Mouse (Mus musculus) limb, embryonic 14.5 days (tissue): ENCODE results near the gene Engase. TPM values are rescaled to one million over a fixed set of nuclear protein-coding genes. Genes with fewer than 3 reads are reported as not detected.
A peak's percentile ranks its signal among the peaks of the same experiment; 100 is the strongest.

Experiments used
- ATAC-seq: fragments of 200-750 bp; cut with Nextera tagmentation; 2 replicates; pipeline ENCODE4 v1.8.0; 2017; ENCODE audit warnings: low read depth, moderate number of reproducible peaks, moderate TSS enrichment; ENCODE audit not compliant: low FRiP score
- DNase-seq: peaks from one replicate; pipeline ENCODE4 v3.0.0-alpha.2; 2015; ENCODE audit warnings: low spot score
- H3K27ac ChIP-seq: fragments of 300-500 bp; sonication (generic); replicated peaks from 2 replicates; pipeline ENCODE4 v1.5.1; 2014; ENCODE audit warnings: low read depth, mild to moderate bottlenecking, low read length, moderate library complexity, mixed read lengths
- H3K27me3 ChIP-seq: fragments of 300-500 bp; sonication (generic); 2 replicates; pipeline ENCODE4 v1.6.1; 2014; ENCODE audit warnings: low read length, mixed read lengths; ENCODE audit not compliant: control insufficient read depth, insufficient read depth
- H3K36me3 ChIP-seq: fragments of 300-500 bp; sonication (generic); 2 replicates; pipeline ENCODE4 v1.6.1; 2014; ENCODE audit warnings: mild to moderate bottlenecking, low read length, moderate library complexity, mixed read lengths; ENCODE audit not compliant: control insufficient read depth, insufficient read depth
- H3K4me1 ChIP-seq: fragments of 300-500 bp; sonication (generic); 2 replicates; pipeline ENCODE4 v1.6.1; 2014; ENCODE audit warnings: antibody characterized with exemption, low read length, mixed read lengths; ENCODE audit not compliant: control insufficient read depth, insufficient read depth
- H3K4me2 ChIP-seq: fragments of 300-500 bp; sonication (generic); replicated peaks from 2 replicates; pipeline ENCODE4 v1.6.1; 2014; ENCODE audit warnings: low read depth, mild to moderate bottlenecking, low read length, moderate library complexity; ENCODE audit not compliant: severe bottlenecking
- H3K4me3 ChIP-seq: fragments of 300-500 bp; sonication (generic); replicated peaks from 2 replicates; pipeline ENCODE4 v1.5.1; 2014; ENCODE audit warnings: low read length
- H3K9ac ChIP-seq: fragments of 300-500 bp; sonication (generic); 2 replicates; pipeline ENCODE4 v1.6.1; 2014; ENCODE audit warnings: mild to moderate bottlenecking, low read depth, low read length, moderate library complexity; ENCODE audit not compliant: severe bottlenecking
- H3K9me3 ChIP-seq: fragments of 300-500 bp; sonication (generic); 2 replicates; pipeline ENCODE4 v1.6.1; 2016; ENCODE audit warnings: low read length; ENCODE audit not compliant: control insufficient read depth
- POLR2A ChIP-seq: fragments of 200-500 bp; IDR thresholded peaks from 2 replicates; pipeline ENCODE4 v1.8.0; 2012; ENCODE audit warnings: inconsistent platforms, mild to moderate bottlenecking, moderate library complexity, borderline replicate concordance; ENCODE audit not compliant: insufficient read depth, insufficient read length; ENCODE audit errors: extremely low read depth
- WGBS: fragments of 180-500 bp; shearing (Covaris S2); extraction: QIAGEN DNeasy Blood & Tissue Kit; methylation state at CpG from one replicate; pipeline ENCODE4 v1.1.7; 2014; 5-methylcytosine and 5-hydroxymethylcytosine counted together
- polyA plus RNA-seq, 2 experiments: library from polyadenylated mRNA; depleted of rRNA in 1 of 2; stranded (reverse) in 1 of 2; unstranded in 1 of 2; fragments of >200 nt; fragmentation: Nextera tagmentation in 1 of 2; extraction: Ambion mirVana in 1 of 2; gene quantifications; 2 replicates each; pipeline versions ENCODE4 v1.2.1 to v1.2.3; 2012 to 2014

The Engase gene
- polyA plus RNA-seq, 2 experiments = 4.5 to 7.9 TPM

GRCm38 (mm10) chr11:118430291-118430885 is 46.2 kb upstream of the Engase start:
- Histone ChIP-seq H3K9me3 (no peaks in the 10 kb centered on the region), H3K4me2 (no peak overlapping the region), H3K4me3 (no peak overlapping the region), H3K4me1 (peaks cover 51% of the 10 kb centered on the region), H3K36me3 (no peaks in the 10 kb centered on the region), H3K27ac (no peak overlapping the region), H3K27me3 (no peaks in the 10 kb centered on the region), H3K9ac (0 out of 2 replicates have a peak overlapping the region, but pooled peaks have one; percentile 1)
- no peak for ATAC-seq
- DNase-seq = no peak
- 40% methylated on average over 4 of the region's 4 CpGs for WGBS
- no peak for TF ChIP-seq POLR2A

DNA sequence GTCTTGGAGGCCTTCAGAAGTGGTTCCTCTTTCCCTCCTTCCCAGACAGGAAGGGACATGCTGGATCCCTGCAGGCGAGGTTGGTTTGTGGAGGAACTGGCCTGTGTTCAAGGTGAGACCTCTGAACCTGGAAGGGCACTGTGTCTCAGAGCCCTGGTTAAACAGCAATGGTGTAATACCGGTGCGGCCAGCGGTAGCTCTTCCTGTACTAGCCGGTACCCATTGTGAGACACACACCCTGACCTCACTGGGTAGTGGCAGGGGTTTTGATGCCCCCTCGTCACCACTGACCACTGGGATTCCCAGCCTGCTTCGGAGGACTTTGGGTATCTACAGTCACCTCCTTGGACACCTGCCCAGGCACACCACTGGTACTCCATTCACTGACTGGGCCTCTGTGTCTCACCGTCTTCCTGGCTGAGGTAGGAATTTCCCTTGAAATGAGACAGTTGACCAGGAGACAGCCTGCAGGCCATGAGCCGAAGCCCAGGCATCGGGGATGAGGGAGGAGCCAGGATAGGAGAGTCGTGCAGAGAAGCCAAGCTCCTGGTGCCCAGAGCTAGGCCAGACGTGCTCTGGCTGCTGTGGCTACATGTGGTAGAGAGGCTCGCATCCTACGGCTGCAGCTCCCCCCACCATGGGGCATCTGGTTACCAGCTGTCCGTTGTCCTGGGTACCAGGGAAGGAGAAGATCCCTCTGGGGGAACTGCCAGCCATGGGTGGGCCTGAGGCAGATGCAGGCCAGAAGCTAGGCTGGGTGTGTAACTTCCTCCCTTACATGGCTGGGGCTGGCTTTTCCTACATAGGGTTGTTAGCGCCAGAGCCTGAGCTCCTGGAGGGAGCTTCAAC is 45.3 kb upstream of the Engase start:
- DNase-seq (no peak), ATAC-seq (no peak)
- H3K27ac ChIP-seq = 0 out of 2 replicates have a peak overlapping the region, but pooled peaks have one; percentile 26
- no peak for TF ChIP-seq POLR2A
- H3K27me3 ChIP-seq = no peaks in the 10 kb centered on the region
- H3K36me3 ChIP-seq = no peaks in the 10 kb centered on the region
- peaks cover 51% of the 10 kb centered on the region for H3K4me1 ChIP-seq
- H3K4me3 ChIP-seq = no peak overlapping the region
- no peak overlapping the region for H3K4me2 ChIP-seq
- no peaks in the 10 kb centered on the region for H3K9me3 ChIP-seq
- H3K9ac ChIP-seq = no peak overlapping the region
- 60% methylated on average over 16 of the region's 16 CpGs for WGBS

DNA sequence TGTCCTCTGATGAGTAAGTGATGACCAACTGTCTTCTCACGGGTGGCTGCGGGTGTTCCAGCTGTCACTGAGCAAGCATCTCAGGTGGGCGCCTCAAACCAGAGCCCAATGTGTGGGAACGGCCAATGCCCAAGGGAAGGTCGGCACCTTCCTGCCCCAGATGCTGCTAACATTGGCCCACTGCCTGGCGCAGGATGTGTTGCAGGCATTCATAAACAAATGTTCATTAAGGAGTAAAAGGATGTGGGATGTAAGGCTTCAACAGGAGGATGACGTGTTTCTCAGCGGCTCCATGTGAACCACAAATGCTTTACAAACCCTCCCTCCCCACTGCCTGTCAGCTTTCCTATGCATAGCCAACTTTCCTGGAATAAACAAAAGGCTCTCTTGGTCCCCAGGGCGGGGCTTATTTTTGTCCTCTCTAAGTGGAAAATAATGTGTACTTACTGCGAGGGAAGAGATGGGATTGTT is 43.2 kb upstream of the Engase start:
- Histone ChIP-seq H3K27ac (no peak overlapping the region; the same call in 1 of the 2 replicates), H3K4me1 (peaks cover 45% of the 10 kb centered on the region), H3K9me3 (no peaks in the 10 kb centered on the region), H3K36me3 (no peaks in the 10 kb centered on the region), H3K4me2 (peak overlapping the region; percentile 35), H3K27me3 (no peaks in the 10 kb centered on the region), H3K4me3 (peak overlapping the region; percentile 16; the same call in 1 of the 2 replicates), H3K9ac (0 out of 2 replicates have a peak overlapping the region, but pooled peaks have one; percentile 16)
- DNase-seq = peak; percentile 38
- ATAC-seq = no peak
- TF ChIP-seq POLR2A = no peak
- WGBS = 65% methylated on average over 10 of the region's 10 CpGs

DNA sequence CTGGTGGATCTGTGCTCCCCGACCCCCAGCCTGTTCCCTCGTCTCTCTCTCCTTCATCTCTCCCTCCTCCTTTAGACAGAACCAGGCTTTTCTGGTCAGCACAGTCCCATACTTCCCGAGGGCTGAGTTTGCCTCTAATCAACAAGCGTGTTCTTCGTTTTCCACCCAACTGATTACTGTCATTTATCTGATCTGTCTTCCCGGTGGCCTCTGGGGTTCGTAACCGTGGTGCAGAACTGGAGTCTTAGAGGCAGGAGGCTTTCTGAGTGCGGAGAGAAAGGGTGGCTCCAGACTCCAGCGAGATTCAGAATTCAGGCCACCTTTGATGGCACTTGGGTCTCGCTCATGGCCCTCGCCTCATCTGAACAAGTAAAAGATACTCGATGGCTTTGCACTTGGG is 42.5 kb upstream of the Engase start:
- peaks cover 41% of the 10 kb centered on the region for H3K4me1 ChIP-seq
- H3K4me3 ChIP-seq = peak overlapping the region; percentile 16
- WGBS = 45% methylated on average over 13 of the region's 13 CpGs
- peak overlapping the region; percentile 18; the same call in 1 of the 2 replicates for H3K9ac ChIP-seq
- no peak for TF ChIP-seq POLR2A
- H3K36me3 ChIP-seq = no peaks in the 10 kb centered on the region
- H3K27me3 ChIP-seq = no peaks in the 10 kb centered on the region
- H3K9me3 ChIP-seq = no peaks in the 10 kb centered on the region
- peak overlapping the region; percentile 35 for H3K4me2 ChIP-seq
- DNase-seq (no peak), ATAC-seq (no peak)
- no peak overlapping the region; the same call in 1 of the 2 replicates for H3K27ac ChIP-seq

DNA sequence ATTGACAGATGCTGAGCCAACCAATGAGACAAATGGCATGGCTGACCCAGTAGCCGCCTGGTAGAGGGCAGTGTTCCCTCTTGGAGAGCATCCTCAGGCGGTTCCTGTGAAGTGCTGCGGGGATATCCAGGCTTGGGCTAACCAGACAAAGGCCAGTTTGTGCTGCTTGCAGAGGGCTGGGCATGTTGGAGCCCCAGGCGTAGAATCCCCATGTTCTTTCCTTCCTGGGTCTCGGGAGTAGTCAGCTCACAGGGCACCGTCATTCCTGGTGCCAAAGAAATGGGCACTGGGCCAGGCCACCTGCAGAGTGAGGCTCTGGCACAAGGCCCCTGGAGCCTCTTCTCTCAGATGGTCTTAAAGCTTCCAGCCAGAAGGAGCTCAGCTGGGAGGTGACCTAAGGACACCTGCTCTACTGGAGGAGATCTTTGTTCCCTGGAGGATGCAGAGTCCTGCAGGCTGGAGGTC is 40.1 kb upstream of the Engase start:
- no peak for ATAC-seq
- H3K4me2 ChIP-seq = no peak overlapping the region
- H3K9ac ChIP-seq = no peak overlapping the region
- H3K36me3 ChIP-seq = no peaks in the 10 kb centered on the region
- H3K9me3 ChIP-seq = no peaks in the 10 kb centered on the region
- H3K27me3 ChIP-seq = no peaks in the 10 kb centered on the region
- TF ChIP-seq POLR2A = no peak
- H3K27ac ChIP-seq = no peak overlapping the region
- 40% methylated on average over 6 of the region's 6 CpGs for WGBS
- no peak for DNase-seq
- no peak overlapping the region for H3K4me3 ChIP-seq
- peaks cover 25% of the 10 kb centered on the region for H3K4me1 ChIP-seq
